Mouse (Mus musculus) intestine, embryonic 15.5 days (tissue): ENCODE measurements around the gene Olfr555. TPM values are rescaled to one million over a fixed set of nuclear protein-coding genes. Genes with fewer than 3 reads are reported as not detected.
"Not testable (repeated sequence)": the region's sequence is repeated elsewhere in the genome, so short reads cannot be mapped to it uniquely, and the experiment has no call there.

Source experiments
- ATAC-seq: fragments of 200-750 bp; cut with Nextera tagmentation; 2 replicates; pipeline ENCODE4 v1.8.0; 2017; ENCODE audit warnings: moderate TSS enrichment, moderate library complexity
- H3K27ac ChIP-seq: fragments of 300-500 bp; sonication (generic); 2 replicates; pipeline ENCODE4 v1.5.1; 2015; ENCODE audit warnings: mild to moderate bottlenecking, inconsistent platforms
- H3K27me3 ChIP-seq: fragments of 300-500 bp; sonication (generic); replicated peaks from 2 replicates; pipeline ENCODE4 v1.6.1; 2015; ENCODE audit warnings: inconsistent platforms
- H3K36me3 ChIP-seq: fragments of 300-500 bp; sonication (generic); 2 replicates; pipeline ENCODE4 v1.6.1; 2015; ENCODE audit warnings: inconsistent platforms
- H3K4me1 ChIP-seq: fragments of 300-500 bp; sonication (generic); replicated peaks from 2 replicates; pipeline ENCODE4 v1.6.1; 2015; ENCODE audit warnings: inconsistent platforms
- H3K4me2 ChIP-seq: fragments of 300-500 bp; sonication (generic); replicated peaks from 2 replicates; pipeline ENCODE4 v1.6.1; 2015; ENCODE audit warnings: mild to moderate bottlenecking, inconsistent platforms
- H3K4me3 ChIP-seq: fragments of 300-500 bp; sonication (generic); replicated peaks from 2 replicates; pipeline ENCODE4 v1.5.1; 2015; ENCODE audit warnings: inconsistent platforms
- H3K9ac ChIP-seq: fragments of 300-500 bp; sonication (generic); 2 replicates; pipeline ENCODE4 v1.6.1; 2015; ENCODE audit warnings: inconsistent platforms
- H3K9me3 ChIP-seq: fragments of 300-500 bp; sonication (generic); 2 replicates; pipeline ENCODE4 v1.6.1; 2016; ENCODE audit warnings: inconsistent platforms
- WGBS: fragments of 180-500 bp; shearing (Covaris S2); methylation state at CpG from one replicate; pipeline ENCODE4 v1.1.7; 2015; 5-methylcytosine and 5-hydroxymethylcytosine counted together
- polyA plus RNA-seq: library from polyadenylated mRNA; unstranded; fragments of >200 nt; fragmentation: Nextera tagmentation; extraction: Ambion mirVana; gene quantifications from 2 replicates; pipeline ENCODE4 v1.2.1, GENCODE M21; 2015

Gene Olfr555
- polyA plus RNA-seq: not detected in 2 replicates

GRCm38 (mm10) chr7:102658523-102658922 is at the start of gene Olfr555:
TSS of gene Olfr555 (plus strand) at chr7:102658823.
- Histone ChIP-seq H3K9me3 (no peaks in the 10 kb centered on the region), H3K36me3 (no peaks in the 10 kb centered on the region), H3K9ac (no peak within 1 kb of the TSS), H3K27ac (no peak within 1 kb of the TSS), H3K4me2 (no peak within 1 kb of the TSS), H3K4me3 (no peak within 1 kb of the TSS), H3K27me3 (no peaks in the 10 kb centered on the region), H3K4me1 (no peaks in the 10 kb centered on the region)
- ATAC-seq: no peak
- 69% methylated on average over 1 of the region's 1 CpGs for WGBS

GRCm38 (mm10) chr7:102618118-102618517 is 40.5 kb upstream of the Olfr555 start, which contains the start of gene Olfr553:
TSS of gene Olfr553 (minus strand) at chr7:102618218.
- Histone ChIP-seq H3K4me2 (no peak within 1 kb of the TSS), H3K27me3 (no peaks in the 10 kb centered on the region), H3K4me1 (no peaks in the 10 kb centered on the region), H3K9ac (no peak within 1 kb of the TSS), H3K27ac (no peak within 1 kb of the TSS), H3K9me3 (no peaks in the 10 kb centered on the region), H3K36me3 (no peaks in the 10 kb centered on the region), H3K4me3 (no peak within 1 kb of the TSS)
- ATAC-seq: no peak

- Histone ChIP-seq H3K9me3 (no peaks in the 10 kb centered on the region), H3K27ac (no peak overlapping the region), H3K27me3 (no peaks in the 10 kb centered on the region), H3K4me2 (no peak overlapping the region), H3K4me1 (no peaks in the 10 kb centered on the region), H3K4me3 (no peak overlapping the region), H3K9ac (no peak overlapping the region), H3K36me3 (no peaks in the 10 kb centered on the region)
- WGBS: 49% methylated on average over 5 of the region's 5 CpGs
- ATAC-seq: peak; percentile 43; the same call in 1 of the 2 replicates
Measured at GRCm38 (mm10) chr7:102619608-102620007, 39.0 kb upstream of the Olfr555 start.

- not testable (repeated sequence) for ATAC-seq, H3K4me3 ChIP-seq, H3K36me3 ChIP-seq, H3K27me3 ChIP-seq, H3K4me1 ChIP-seq, H3K27ac ChIP-seq, H3K9me3 ChIP-seq, H3K9ac ChIP-seq, H3K4me2 ChIP-seq
- WGBS: 83% methylated on average over 19 of the region's 19 CpGs
Measured at GRCm38 (mm10) chr7:102620368-102620767, 38.3 kb upstream of the Olfr555 start.

- H3K9ac ChIP-seq: no peak overlapping the region
- no peak overlapping the region for H3K4me2 ChIP-seq
- H3K4me1 ChIP-seq: no peaks in the 10 kb centered on the region
- H3K4me3 ChIP-seq: no peak overlapping the region
- no peak overlapping the region for H3K27ac ChIP-seq
- H3K36me3 ChIP-seq: no peaks in the 10 kb centered on the region
- no peaks in the 10 kb centered on the region for H3K9me3 ChIP-seq
- ATAC-seq: no peak
- no peaks in the 10 kb centered on the region for H3K27me3 ChIP-seq
- 33% methylated on average over 3 of the region's 3 CpGs for WGBS
Measured at GRCm38 (mm10) chr7:102636665-102637064, 22.0 kb upstream of the Olfr555 start.

- ATAC-seq: no peak
- Histone ChIP-seq H3K9me3 (no peaks in the 10 kb centered on the region), H3K4me3 (no peak within 1 kb of the TSS), H3K27me3 (no peaks in the 10 kb centered on the region), H3K27ac (no peak within 1 kb of the TSS), H3K36me3 (no peaks in the 10 kb centered on the region), H3K4me2 (no peak within 1 kb of the TSS), H3K4me1 (no peaks in the 10 kb centered on the region), H3K9ac (no peak within 1 kb of the TSS)
- 71% methylated on average over 1 of the region's 1 CpGs for WGBS
Measured at GRCm38 (mm10) chr7:102638132-102638531, 20.5 kb upstream of the Olfr555 start, which contains the start of gene Olfr554. TSS of gene Olfr554 (plus strand) at chr7:102638432.

GRCm38 (mm10) chr7:102644945-102645344 is 13.7 kb upstream of the Olfr555 start:
- H3K36me3 ChIP-seq, H3K9ac ChIP-seq, H3K4me3 ChIP-seq, ATAC-seq, H3K27ac ChIP-seq, H3K9me3 ChIP-seq, H3K27me3 ChIP-seq, H3K4me2 ChIP-seq, H3K4me1 ChIP-seq: not testable (repeated sequence)
- WGBS: 82% methylated on average over 4 of the region's 4 CpGs

- Histone ChIP-seq H3K4me2 (no peak within 1 kb of the TSS), H3K9me3 (no peaks in the 10 kb centered on the region), H3K36me3 (no peaks in the 10 kb centered on the region), H3K27me3 (no peaks in the 10 kb centered on the region), H3K4me3 (no peak within 1 kb of the TSS), H3K4me1 (no peaks in the 10 kb centered on the region), H3K27ac (no peak within 1 kb of the TSS), H3K9ac (no peak within 1 kb of the TSS)
- 37% methylated on average over 3 of the region's 3 CpGs for WGBS
- ATAC-seq: no peak
Measured at GRCm38 (mm10) chr7:102664599-102664998, 6.0 kb downstream of the Olfr555 start, which contains the start of gene Olfr556. TSS of gene Olfr556 (plus strand) at chr7:102664899.

GRCm38 (mm10) chr7:102665378-102665777 is 6.8 kb downstream of the Olfr555 start:
- no peaks in the 10 kb centered on the region for H3K9me3 ChIP-seq
- no peak overlapping the region for H3K4me3 ChIP-seq
- no peak overlapping the region for H3K9ac ChIP-seq
- 37% methylated on average over 2 of the region's 2 CpGs for WGBS
- no peaks in the 10 kb centered on the region for H3K4me1 ChIP-seq
- H3K36me3 ChIP-seq: no peaks in the 10 kb centered on the region
- no peak for ATAC-seq
- H3K4me2 ChIP-seq: no peak overlapping the region
- no peaks in the 10 kb centered on the region for H3K27me3 ChIP-seq
- H3K27ac ChIP-seq: no peak overlapping the region

- Histone ChIP-seq H3K4me2 (no peak overlapping the region), H3K36me3 (no peaks in the 10 kb centered on the region), H3K27me3 (no peaks in the 10 kb centered on the region), H3K27ac (no peak overlapping the region), H3K4me3 (no peak overlapping the region), H3K9ac (no peak overlapping the region), H3K9me3 (no peaks in the 10 kb centered on the region), H3K4me1 (no peaks in the 10 kb centered on the region)
- no peak for ATAC-seq
- WGBS: 85% methylated on average over 2 of the region's 2 CpGs
Measured at GRCm38 (mm10) chr7:102676225-102676624, 17.6 kb downstream of the Olfr555 start.

- WGBS: 94% methylated on average over 1 of the region's 1 CpGs
Measured at GRCm38 (mm10) chr7:102681916-102682315, 23.3 kb downstream of the Olfr555 start.

GRCm38 (mm10) chr7:102686944-102687501 is 28.4 kb downstream of the Olfr555 start, which contains the start of gene Trim68:
TSS of gene Trim68 (minus strand) at chr7:102687327.
- Histone ChIP-seq H3K27me3 (no peaks in the 10 kb centered on the region), H3K4me2 (peak within 1 kb of the TSS; percentile 75), H3K4me3 (peak within 1 kb of the TSS; percentile 64), H3K27ac (peak within 1 kb of the TSS; percentile 77), H3K9me3 (no peaks in the 10 kb centered on the region), H3K36me3 (no peaks in the 10 kb centered on the region), H3K9ac (peak within 1 kb of the TSS; percentile 65), H3K4me1 (no peaks in the 10 kb centered on the region)
- ATAC-seq: peak; percentile 100
- under 1% methylated on average over 40 of the region's 40 CpGs for WGBS

More at GRCm38 (mm10) chr7:102681916-102682315, 23.3 kb downstream of the Olfr555 start:
- Histone ChIP-seq H3K36me3 (no peaks in the 10 kb centered on the region), H3K27ac (no peak overlapping the region), H3K4me3 (no peak overlapping the region), H3K9ac (no peak overlapping the region), H3K4me2 (no peak overlapping the region), H3K9me3 (no peaks in the 10 kb centered on the region), H3K27me3 (no peaks in the 10 kb centered on the region), H3K4me1 (no peaks in the 10 kb centered on the region)
- no peak for ATAC-seq
